Mouse (Mus musculus) cerebellum, adult 2 months (tissue): ENCODE data around the gene Sel1l.

Source experiments
- CTCF ChIP-seq: fragments of 200-500 bp; IDR thresholded peaks from 2 replicates; pipeline ENCODE4 v1.5.1; 2011; ENCODE audit warnings: low read depth, mild to moderate bottlenecking, control low read depth, low read length, moderate library complexity, borderline replicate concordance; ENCODE audit not compliant: insufficient read depth
- POLR2A ChIP-seq: fragments of 200-500 bp; IDR thresholded peaks from 2 replicates; pipeline ENCODE4 v1.6.1; 2011; ENCODE audit warnings: low read length, control low read depth, borderline replicate concordance; ENCODE audit not compliant: insufficient read depth

GRCm38 (mm10) chr12:91766338-91767107 lies 82.4 kb downstream of the Sel1l start:
- TF ChIP-seq POLR2A = no peak
- TF ChIP-seq CTCF = no peak
